10 mouse cellular contexts compared by ENCODE assay signal in the genomic region with DNA sequence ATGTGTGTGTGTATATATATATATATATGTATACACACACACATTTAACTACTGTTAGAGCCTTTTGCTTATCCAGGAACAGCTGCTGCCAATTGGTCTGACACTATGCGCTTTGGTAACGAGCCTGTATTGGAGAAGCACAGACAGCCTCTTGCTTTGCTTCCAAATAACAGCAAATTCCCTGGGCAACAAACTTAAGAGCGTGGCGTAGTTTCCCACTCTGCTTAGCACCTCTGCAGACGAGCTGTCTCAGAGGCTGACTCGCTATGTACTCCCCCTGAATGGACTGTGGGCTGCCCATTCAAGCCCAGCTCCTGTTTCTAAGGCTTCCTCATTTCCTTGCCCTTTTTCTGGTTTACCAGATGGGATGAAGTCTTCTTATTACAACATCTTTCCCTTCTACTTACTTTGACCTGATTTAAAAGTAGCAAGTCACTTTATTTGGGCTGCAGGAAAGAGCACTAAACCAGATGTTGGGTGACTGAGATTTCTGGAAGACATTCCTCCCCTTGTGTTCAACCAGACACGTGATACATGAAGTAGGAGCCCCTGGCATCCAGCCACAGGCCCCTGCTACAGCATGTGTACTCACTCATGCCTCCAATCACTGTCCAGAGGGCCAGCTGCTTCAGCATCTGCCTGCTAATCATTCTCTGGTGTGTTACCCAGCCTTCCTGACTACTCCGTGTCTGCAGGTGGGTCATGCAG.
DNase-seq lines count a peak whose midpoint lies in the region; ATAC-seq and TF ChIP-seq lines count a peak whose summit lies in the region.
"Had no signal": no experiment of that assay in that cellular context is flagged by ENCODE, and none has a peak within 500 bp of the region (broad histone marks: within the 10 kb centered on the region; RNA-seq: fewer than 3 reads in every experiment).

No protein-coding gene starts in this region.

- peak; percentile 14 to 28 for DNase-seq in cerebellum, postnatal 10 days
- no peak for DNase-seq in cerebellum, adult 2 months
- no peak for DNase-seq in stomach, postnatal 0 days (ENCODE audit: low spot score)
- peak; percentile 60 for DNase-seq in limb, embryonic 10.5 days (ENCODE audit: low spot score)
- DNase-seq in adrenal gland, adult 2 months: no peak
- no peak for DNase-seq in left cerebral cortex, adult 2 months (ENCODE audit: extremely low spot score in 1 of 2, low spot score in 2 of 2)
- DNase-seq in retina, embryonic 14.5 days (ENCODE audit: low spot score): no peak
- DNase-seq: adrenal gland, postnatal 36 days; liver, embryonic 13.5 days had no signal

- TF ChIP-seq CTCF in cerebellum, adult 2 months (IDR thresholded peaks at IDR 0.05; ENCODE audit: borderline replicate concordance, insufficient read depth, low read depth, low read length): no peak
- TF ChIP-seq CTCF in stomach, postnatal 0 days (IDR thresholded peaks at IDR 0.05; ENCODE audit: low read depth): no peak
- no peak for TF ChIP-seq CTCF in left cerebral cortex, adult 2 months (IDR thresholded peaks at IDR 0.05)

- no peaks in the 10 kb centered on the region for H3K36me3 ChIP-seq in stomach, embryonic 14.5 days (ENCODE audit: control insufficient read depth, insufficient read depth, low read length)
- no peaks in the 10 kb centered on the region for H3K36me3 ChIP-seq in stomach, postnatal 0 days (ENCODE audit: control insufficient read depth, insufficient read depth, low read length)
- no peaks in the 10 kb centered on the region for H3K36me3 ChIP-seq in limb, embryonic 10.5 days
- H3K36me3 ChIP-seq: liver, embryonic 13.5 days had no signal

- no peak overlapping the region for H3K27ac ChIP-seq in cerebellum, adult 2 months (ENCODE audit: insufficient read depth, low read length)
- no peak overlapping the region; the same call in 1 of the 2 replicates for H3K27ac ChIP-seq in stomach, embryonic 14.5 days (ENCODE audit: low read length)
- H3K27ac ChIP-seq in stomach, postnatal 0 days (replicated peaks): no peak overlapping the region
- H3K27ac ChIP-seq in limb, embryonic 10.5 days: no peak overlapping the region; the same call in 1 of the 2 replicates
- no peak overlapping the region for H3K27ac ChIP-seq in left cerebral cortex, adult 2 months
- H3K27ac ChIP-seq: liver, embryonic 13.5 days had no signal

- WGBS in cerebellum, adult 2 months: 55% methylated on average over 8 of the region's 8 CpGs
- WGBS in stomach, embryonic 14.5 days: 61% methylated on average over 8 of the region's 8 CpGs
- 59% methylated on average over 8 of the region's 8 CpGs for WGBS in stomach, postnatal 0 days
- 61% methylated on average over 8 of the region's 8 CpGs for WGBS in limb, embryonic 10.5 days

- no peak overlapping the region for H3K9ac ChIP-seq in stomach, embryonic 14.5 days (replicated peaks; ENCODE audit: low read depth, low read length)
- H3K9ac ChIP-seq in stomach, postnatal 0 days (ENCODE audit: low read length): no peak overlapping the region
- H3K9ac ChIP-seq: liver, embryonic 13.5 days had no signal

- ATAC-seq in stomach, embryonic 14.5 days (ENCODE audit: insufficient number of reproducible peaks, insufficient read depth, low FRiP score, low read depth): peak; percentile 77; the same call in 1 of the 2 replicates
- no peak for ATAC-seq in stomach, postnatal 0 days (ENCODE audit: low FRiP score, low TSS enrichment)

- H3K4me3 ChIP-seq in cerebellum, adult 2 months (replicated peaks; ENCODE audit: insufficient read depth, low read depth, low read length): no peak overlapping the region
- H3K4me3 ChIP-seq in stomach, embryonic 14.5 days (ENCODE audit: low read depth, low read length): no peak overlapping the region
- H3K4me3 ChIP-seq in stomach, postnatal 0 days (ENCODE audit: low read depth, low read length): no peak overlapping the region
- H3K4me3 ChIP-seq in limb, embryonic 10.5 days: no peak overlapping the region
- no peak overlapping the region for H3K4me3 ChIP-seq in left cerebral cortex, adult 2 months
- H3K4me3 ChIP-seq: liver, embryonic 13.5 days had no signal

- no peak for TF ChIP-seq EP300 in stomach, postnatal 0 days (optimal IDR thresholded peaks at IDR 0.05)

- no peak for TF ChIP-seq POLR2A in cerebellum, adult 2 months (IDR thresholded peaks at IDR 0.05; ENCODE audit: borderline replicate concordance, insufficient read depth, low read length)

- no peaks in the 10 kb centered on the region for H3K4me1 ChIP-seq in cerebellum, adult 2 months (ENCODE audit: control insufficient read depth, insufficient read depth, low read length)
- no peaks in the 10 kb centered on the region for H3K4me1 ChIP-seq in stomach, embryonic 14.5 days (ENCODE audit: control insufficient read depth, insufficient read depth, low read length)
- H3K4me1 ChIP-seq in stomach, postnatal 0 days (replicated peaks; ENCODE audit: control insufficient read depth, insufficient read depth): no peaks in the 10 kb centered on the region
- peaks cover 22% of the 10 kb centered on the region for H3K4me1 ChIP-seq in limb, embryonic 10.5 days
- H3K4me1 ChIP-seq: liver, embryonic 13.5 days had no signal

- no peak overlapping the region for H3K4me2 ChIP-seq in stomach, embryonic 14.5 days (replicated peaks; ENCODE audit: low read depth, low read length)
- no peak overlapping the region for H3K4me2 ChIP-seq in stomach, postnatal 0 days (replicated peaks; ENCODE audit: low read depth)
- H3K4me2 ChIP-seq: liver, embryonic 13.5 days had no signal

- intact Hi-C loops in left cerebral cortex, adult 2 months (cut with DNase I): no loop called here

- no peaks in the 10 kb centered on the region for H3K27me3 ChIP-seq in cerebellum, adult 2 months (ENCODE audit: control insufficient read depth, insufficient read depth, low read length)
- no peaks in the 10 kb centered on the region for H3K27me3 ChIP-seq in stomach, embryonic 14.5 days (ENCODE audit: control insufficient read depth, insufficient read depth, low read length)
- no peaks in the 10 kb centered on the region for H3K27me3 ChIP-seq in stomach, postnatal 0 days (ENCODE audit: control insufficient read depth, insufficient read depth, low read length)
- no peaks in the 10 kb centered on the region for H3K27me3 ChIP-seq in limb, embryonic 10.5 days (ENCODE audit: low read depth, poor library complexity, severe bottlenecking)
- H3K27me3 ChIP-seq: liver, embryonic 13.5 days had no signal

- no peaks in the 10 kb centered on the region for H3K9me3 ChIP-seq in stomach, embryonic 14.5 days (ENCODE audit: control insufficient read depth, low read depth, low read length)
- H3K9me3 ChIP-seq in stomach, postnatal 0 days (ENCODE audit: control insufficient read depth, low read length): no peaks in the 10 kb centered on the region
- no peaks in the 10 kb centered on the region for H3K9me3 ChIP-seq in limb, embryonic 10.5 days (replicated peaks)
- H3K9me3 ChIP-seq: liver, embryonic 13.5 days had no signal

Comparison
In these comparisons a context has a peak if more than half of its experiments do, and no peak if none do; other contexts are left out.
1. DNase-seq: peak in cerebellum, postnatal 10 days (2 of 2) and limb, embryonic 10.5 days (single experiment); none in cerebellum, adult 2 months (0 of 2), stomach, postnatal 0 days (single experiment), adrenal gland, adult 2 months (single experiment), left cerebral cortex, adult 2 months (0 of 2) and retina, embryonic 14.5 days (single experiment).